Mouse (Mus musculus) brain, embryonic 18.5 days (tissue): Measurements from ENCODE around the gene Fam71f1.

ENCODE experiments used
- DNase-seq: peaks from one replicate; pipeline ENCODE4 v3.0.0-alpha.2; 2012; ENCODE audit warnings: low read depth, low spot score

The Fam71f1 gene

GRCm38 (mm10) chr6:29318879-29319278 lies at the start of gene Fam71f1:
Fam71f1 (plus strand) TSS chr6:29319140.
- DNase-seq: no peak

DNA sequence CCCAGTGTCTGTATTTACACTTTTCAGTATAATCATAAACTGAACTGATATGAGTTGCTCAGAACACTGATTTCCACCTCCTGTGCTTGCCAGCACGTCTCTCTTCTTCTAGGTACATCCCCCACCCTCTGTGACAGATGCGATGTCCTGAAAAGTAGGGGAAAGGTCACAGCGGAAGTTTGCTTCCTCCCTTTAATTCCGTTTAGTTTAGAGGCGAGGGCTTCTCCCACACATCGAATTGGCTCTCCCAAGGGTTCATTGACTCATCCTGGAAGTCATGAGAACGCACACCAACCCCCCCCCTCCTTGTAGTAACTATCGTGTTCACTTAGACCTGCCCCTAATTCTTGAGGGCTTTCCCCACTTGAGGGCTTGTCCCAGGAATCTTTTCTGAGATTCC lies 48.0 kb upstream of the Fam71f1 start:
- no peak for DNase-seq

DNA sequence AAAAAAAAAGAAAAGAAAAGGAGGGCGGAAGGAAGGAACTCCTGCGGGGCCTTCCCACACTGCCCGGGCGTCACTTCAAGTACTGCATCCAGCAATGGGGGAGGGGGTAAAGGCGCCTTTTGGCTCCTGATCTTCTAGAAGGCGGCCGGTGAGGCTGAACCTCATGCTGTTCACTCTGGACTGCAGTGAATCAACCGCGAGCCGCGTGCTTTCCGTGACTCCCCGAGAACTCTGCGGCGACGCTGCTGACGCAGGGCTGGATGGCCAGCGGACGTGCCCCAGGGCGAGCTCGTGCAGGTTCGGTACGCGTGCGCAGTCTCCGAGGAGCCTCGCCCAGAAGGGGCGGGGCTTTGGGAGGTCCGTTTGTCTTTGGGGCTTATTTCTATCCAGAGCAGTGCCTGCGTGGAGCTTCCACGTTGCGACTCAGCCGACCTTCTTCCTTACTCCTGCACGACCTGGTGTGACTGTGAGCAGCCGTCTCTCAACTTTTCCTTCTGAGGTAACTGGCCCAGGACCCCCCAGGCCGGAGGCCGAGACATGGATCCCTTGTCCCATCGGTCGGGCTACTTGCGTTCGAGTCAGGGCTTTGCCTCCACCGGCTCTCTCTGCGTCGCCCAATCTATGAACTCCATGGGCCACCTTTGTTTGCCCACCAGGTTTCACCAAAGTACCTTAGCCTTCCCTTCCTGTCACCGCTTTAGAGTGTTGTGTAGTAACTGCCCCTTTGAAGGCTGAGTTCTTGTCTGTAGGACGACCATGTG lies 46.4 kb upstream of the Fam71f1 start, which contains the start of gene Hilpda:
Gene Hilpda (plus strand): TSS at position 177 of the 761 bp plus-strand sequence.
- DNase-seq: peak; percentile 78

DNA sequence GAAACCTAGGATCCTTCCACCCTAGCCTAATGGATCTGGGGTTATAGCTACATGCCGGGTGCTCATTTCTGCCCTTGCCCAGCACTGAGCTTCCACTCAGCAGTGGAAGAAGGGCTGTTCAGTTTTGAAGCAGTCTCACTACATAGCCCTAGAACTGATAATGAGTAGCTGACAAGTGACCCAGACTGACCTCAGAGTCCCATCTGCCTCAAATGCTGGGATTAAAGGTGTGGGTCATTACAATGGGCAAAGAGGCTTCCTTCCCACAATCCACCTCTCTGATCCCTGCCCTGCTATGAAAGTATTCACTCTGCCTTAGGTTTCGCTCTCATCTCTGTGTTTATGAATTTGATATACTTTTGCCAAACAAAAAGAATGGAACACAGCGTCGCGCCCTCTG lies 42.2 kb upstream of the Fam71f1 start:
- no peak for DNase-seq

DNA sequence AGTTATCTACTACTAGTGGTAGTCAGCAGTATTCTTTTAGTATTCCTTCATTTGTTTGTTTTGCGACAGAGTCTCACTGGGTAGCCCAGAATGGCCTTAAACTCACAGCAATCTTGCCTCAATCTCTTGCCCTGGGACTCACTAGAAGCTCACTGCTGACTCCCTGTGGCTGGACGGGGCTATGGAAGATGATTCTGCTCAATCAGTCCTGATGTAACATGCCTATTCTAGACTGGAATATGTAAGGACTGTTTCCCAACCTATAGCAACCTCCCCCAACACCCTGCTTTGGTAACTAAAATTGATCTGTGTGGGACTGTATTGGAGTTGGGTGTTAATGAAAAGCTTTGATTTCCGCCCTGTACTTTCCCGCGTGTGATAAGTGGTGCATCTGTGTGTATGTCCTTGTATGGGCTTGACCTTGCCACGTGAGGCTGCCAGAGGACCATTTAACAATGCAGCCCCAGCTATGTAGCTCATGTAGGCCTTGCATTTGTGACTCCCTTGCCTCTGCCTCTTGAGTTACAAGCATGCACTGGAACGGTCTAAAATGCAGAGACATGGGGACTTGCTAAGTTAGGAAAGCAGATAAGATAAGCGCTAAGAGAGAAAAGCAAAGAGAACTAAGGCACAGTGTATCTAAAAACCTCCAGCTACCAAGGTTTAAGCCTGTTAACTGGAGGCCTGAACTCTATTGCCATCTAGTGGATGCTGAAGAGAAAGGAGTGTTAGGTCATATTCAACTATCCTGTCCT lies 40.2 kb upstream of the Fam71f1 start:
- peak; percentile 39 for DNase-seq

DNA sequence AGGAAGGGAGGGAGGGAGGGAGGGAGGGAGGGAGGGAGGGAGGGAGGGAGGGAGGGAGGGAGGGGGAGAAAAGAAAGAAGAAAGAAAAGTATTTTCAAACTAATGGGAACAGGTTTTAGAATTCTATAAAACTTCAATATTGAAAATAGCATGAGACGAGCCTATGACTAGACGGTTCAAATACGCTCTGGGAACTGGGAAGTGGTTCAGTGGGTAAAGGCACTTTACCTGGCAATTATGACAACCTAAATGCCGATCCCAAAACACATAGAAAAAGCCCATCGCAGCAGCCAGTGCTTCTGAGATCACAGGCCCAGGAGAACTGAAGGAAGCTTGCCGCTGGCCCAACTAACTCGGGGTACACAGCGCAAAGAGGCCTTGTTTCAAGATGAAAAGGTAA lies 39.6 kb upstream of the Fam71f1 start, which contains the start of gene Fam71f2:
Gene Fam71f2 (plus strand): TSS at position 301 of the 400 bp plus-strand sequence.
- no peak for DNase-seq

- no peak for DNase-seq
Measured at GRCm38 (mm10) chr6:29280671-29281070, 38.3 kb upstream of the Fam71f1 start.

DNA sequence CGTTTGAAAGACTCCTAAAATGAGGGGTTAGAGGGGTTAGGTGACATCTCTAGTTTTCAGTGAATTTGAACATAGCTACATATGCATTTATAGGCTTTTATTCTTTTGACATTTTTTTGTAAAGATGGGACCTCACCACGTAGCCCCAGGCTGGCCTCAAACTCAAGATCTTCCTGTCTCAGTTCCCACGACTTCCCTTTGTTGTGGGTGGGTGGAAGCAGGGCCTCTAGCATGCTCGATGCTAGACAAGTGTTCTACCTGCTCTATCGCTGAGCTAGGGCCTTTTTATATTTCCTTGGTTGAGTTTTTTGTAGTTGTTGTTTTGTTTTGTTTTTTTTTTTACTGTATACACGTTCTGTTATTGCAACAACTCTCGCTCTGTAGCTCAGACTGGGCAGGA lies 32.1 kb upstream of the Fam71f1 start:
- no peak for DNase-seq

DNA sequence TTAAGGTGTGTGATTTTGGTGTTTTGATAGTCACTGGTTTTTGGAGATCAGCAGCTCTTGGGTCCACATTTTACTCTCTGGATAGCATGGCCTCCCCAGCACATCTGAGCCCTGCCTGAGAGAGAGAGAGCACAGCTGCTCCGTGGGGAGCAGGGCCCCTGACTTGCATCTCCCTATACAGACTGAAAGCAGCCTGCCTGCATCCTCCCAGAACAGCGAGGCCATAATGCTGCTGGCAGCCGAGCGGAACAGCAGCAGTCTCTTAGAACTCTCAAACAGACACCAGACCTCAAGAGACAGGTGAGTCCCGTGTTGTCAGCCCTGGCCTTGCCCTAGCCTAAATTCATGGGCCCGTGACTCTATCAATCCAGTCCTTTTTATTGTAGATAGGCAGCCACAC lies 31.5 kb upstream of the Fam71f1 start:
- no peak for DNase-seq

DNA sequence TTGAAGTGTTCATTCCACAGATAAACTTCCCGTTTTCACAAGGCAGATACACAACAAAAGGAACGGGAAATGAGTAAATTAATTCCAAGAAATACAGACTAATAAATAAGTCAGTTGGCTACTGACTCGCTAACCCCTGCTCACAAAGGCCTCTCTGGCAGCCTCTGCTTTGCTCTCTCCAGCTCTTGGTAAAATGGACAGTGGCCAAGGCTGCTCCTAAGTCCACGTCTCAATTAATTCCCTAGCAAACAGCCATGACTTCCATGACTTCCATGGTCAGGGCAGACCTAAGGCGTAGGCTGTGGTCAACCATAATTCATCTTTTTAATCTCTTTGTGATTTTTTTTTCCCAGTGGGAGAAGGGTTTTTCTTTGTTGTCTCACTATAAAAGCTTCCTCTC lies 31.0 kb upstream of the Fam71f1 start:
- DNase-seq: no peak

GRCm38 (mm10) chr6:29288651-29289050 lies 30.3 kb upstream of the Fam71f1 start:
- DNase-seq: no peak

DNA sequence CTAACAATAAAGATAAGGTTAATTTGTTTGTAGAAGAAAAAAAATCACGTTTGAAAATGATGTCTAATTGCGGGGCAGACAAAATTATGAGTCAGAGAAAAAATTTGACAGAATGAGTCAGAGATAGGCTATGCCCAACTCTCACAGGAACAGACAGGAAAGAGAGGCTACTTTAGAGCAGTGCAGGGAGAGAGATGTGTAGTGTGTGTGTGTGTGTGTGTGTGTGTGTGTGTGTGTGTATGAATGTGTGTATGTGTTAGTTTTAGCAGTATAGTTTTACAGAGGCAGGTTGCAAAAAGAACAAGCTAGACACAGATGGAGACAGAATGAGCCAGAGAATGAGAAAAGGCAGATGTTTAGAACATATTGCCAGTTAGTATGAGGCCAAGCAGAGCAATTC lies 19.8 kb upstream of the Fam71f1 start:
- DNase-seq: no peak

- DNase-seq: no peak
Measured at GRCm38 (mm10) chr6:29303251-29303650, 15.7 kb upstream of the Fam71f1 start.

GRCm38 (mm10) chr6:29303726-29304125 lies 15.2 kb upstream of the Fam71f1 start:
- no peak for DNase-seq

DNA sequence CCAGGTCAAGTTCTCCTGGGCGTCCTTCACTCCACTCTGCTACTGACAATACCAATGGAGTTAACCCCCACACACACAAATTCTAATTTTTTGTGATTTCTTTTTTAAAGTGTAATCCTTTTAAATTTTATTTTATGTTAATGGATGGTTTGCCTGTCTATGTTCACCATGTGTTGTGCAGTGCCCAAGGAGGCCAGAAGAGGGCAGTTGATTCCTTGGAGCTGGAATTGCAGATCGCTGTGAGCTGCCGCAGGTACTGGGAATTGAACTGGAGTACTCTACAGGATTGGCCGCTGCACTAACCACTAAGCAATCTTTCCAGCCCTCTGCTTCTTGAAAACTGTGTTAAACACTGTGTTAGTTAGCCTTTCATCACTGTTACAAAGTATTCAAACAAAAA lies 13.5 kb upstream of the Fam71f1 start:
- no peak for DNase-seq

DNA sequence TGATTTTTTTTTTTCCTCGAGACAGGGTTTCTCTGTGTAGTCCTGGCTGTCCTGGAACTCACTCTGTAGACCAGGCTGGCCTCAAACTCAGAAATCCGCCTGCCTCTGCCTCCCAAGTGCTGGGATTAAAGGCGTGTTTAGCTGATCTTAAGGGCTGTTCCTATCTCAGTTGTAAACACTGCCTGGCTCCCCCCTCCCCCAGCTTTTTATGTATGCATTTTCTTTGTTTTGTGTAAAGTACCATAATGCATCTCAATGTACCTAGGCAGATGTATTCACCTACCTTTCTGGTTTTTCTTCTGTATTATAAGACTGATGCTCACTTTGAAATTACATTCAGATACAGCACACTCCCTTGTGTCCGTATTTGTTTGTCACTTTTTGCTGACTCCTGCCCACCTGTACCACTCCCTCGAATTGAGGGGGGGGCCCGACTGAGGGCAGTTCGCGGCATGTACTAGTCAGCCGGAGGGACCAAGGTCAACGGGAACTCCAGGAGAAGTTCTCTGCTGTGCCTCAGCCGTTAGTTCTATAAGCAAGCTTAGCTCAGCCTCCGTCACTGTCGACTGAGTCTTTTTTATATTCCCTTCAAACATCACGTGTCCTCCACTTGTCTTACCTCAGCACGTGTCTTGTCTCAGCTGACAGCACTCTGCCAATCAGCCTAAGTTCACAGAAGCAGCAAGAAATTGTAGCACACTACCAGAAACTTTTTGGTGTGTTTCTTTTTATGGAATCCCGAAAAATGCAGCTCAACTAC lies 9.9 kb upstream of the Fam71f1 start:
- no peak for DNase-seq

DNA sequence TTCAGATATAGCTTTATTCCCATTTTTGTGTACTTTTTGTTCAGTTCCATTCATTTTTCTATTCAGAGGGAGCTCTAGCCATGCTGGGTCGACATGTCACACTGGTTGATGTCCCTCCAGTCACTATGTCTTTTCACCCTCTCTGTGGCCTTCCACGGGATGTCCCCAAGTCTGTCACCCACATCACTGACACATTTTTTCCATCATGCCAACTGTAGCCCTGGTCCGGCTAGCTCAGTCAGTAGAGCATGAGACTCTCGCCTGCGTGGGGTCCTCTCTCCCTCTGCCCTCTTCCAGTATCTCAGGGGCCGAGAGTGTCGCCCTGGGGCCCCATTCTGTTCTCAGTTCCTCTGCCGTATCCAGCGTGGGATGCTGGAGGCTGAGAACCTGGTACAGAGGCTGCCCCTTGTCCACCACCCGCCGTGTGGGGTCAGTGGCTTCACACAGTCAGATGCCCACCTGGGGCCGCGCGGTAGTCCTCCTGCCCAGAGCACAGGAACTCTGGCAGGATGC lies 5.2 kb upstream of the Fam71f1 start:
- no peak for DNase-seq

DNA sequence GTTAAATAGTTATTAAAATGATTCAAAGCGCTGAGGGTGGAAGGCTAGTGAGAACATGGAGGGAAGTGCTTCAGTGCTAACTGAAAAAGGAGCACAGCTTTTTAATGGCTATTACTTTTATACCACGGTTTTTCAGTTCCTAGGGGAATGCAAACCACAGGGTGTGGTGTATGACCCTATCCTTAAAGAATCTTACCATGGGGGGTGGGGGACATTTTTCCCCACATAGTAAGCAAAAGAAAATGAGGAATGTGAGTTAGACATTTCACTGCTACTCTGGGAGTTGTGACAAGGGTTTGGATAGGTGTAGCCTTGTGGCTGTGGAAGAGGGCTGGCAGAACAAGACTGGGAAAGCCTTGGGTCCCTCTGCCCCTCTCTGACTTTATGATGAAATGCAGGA lies 1.7 kb upstream of the Fam71f1 start:
- no peak for DNase-seq

DNA sequence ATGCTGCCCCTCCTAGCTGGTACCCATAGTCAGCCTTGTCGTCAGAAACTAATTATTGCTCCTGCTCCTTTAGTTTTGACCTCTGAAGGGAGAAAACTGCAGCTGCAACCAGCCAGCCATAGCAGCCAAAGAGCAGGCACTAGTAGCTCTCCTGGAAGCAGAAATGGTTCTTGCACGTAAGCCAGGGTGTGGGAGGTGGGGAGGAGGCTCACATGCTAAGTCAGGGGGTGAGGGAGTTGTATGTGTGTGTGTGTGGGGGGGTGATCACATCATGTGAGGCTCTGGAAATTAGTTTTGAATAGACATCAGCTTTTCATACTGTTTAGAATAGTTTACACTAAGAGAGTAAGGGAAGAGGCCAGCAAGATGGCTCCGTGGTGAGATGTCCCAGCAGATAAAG lies 999 bp upstream of the Fam71f1 start:
- no peak for DNase-seq

GRCm38 (mm10) chr6:29321586-29321985 lies 2.6 kb downstream of the Fam71f1 start:
- DNase-seq: no peak

DNA sequence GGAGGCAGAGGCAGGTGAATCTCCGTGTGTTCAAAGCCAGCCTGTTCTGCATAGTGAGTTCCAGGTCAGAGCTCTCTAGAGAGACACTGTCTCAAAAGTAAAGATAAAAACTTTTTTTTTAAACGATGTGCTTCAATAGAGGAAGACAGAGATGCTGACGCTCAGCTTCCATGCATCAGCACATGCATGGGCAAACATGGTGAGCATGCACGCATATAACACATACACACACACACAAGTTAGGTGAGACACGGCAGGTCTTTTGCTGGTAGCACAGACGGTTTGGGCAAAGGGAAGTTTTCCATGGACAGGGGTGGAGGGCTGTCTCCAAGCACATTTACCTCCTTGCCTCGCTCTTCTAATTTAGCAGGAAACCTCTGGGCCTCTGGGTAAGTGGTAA lies 3.2 kb downstream of the Fam71f1 start:
- no peak for DNase-seq

DNA sequence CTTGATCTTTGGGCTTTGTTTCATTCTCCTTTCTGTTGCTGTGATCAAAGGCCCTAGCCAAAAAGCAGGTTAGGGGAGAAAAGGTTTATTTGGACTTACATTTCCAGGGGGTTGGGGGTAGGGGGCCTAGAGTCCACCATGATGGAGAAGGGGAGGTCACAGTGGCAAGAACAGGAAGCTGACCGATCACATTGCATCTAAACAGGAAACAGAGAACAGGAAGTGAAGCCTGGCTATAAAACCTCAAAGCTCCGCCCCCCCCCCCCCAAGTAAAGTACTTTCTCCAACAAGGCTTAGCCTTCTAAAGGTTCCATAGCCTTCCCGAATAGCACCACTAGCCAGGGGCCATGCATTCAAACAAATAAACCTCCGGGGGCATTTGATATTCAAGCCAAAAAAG lies 3.8 kb downstream of the Fam71f1 start:
- DNase-seq: no peak
